Mouse (Mus musculus) E14TG2a.4 (cell line): ENCODE results near the gene Dmkn.

Experiments
- CTCF ChIP-seq: conservative IDR thresholded peaks from 2 replicates; pipeline ENCODE4 v1.5.1; 2014; ENCODE audit warnings: low read length
- NANOG ChIP-seq: IDR thresholded peaks from 2 replicates; pipeline ENCODE4 v1.6.1; 2014; ENCODE audit warnings: borderline replicate concordance, low read length, mixed read lengths

GRCm38 (mm10) chr7:30758853-30759252, 4.7 kb upstream of the Dmkn start:
- TF ChIP-seq CTCF: peak; percentile 20
- no peak for TF ChIP-seq NANOG
